8 mouse cellular contexts compared by ENCODE assay signal in the genomic region with DNA sequence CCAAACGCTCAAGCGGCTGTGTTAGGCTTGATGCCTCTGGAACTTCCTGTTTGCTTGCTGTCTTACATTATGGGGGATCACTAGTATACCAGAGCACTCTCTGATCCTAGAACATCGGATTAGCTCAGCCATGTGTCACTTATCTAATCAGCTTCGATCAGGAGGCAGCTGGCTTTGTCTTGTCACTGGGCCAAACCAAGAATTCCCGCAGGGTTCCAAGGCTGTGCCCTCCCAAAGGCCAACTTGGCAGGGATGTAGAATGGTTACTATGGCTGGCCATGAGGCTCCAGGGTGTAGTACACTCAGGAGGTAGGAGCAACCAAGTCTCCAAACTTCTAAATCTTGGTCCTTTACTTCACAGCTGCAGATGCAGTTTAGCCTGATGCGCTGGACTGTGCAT. TPM values are rescaled to one million over a fixed set of nuclear protein-coding genes. Genes with fewer than 3 reads are reported as not detected.
DNase-seq lines count a peak whose midpoint lies in the region; ATAC-seq and TF ChIP-seq lines count a peak whose summit lies in the region.

No protein-coding gene starts in this region.

- dilution Hi-C loops in CH12.LX (cut with MboI; ENCODE audit: extremely low pct_ligation_motif_present, extremely low pct_unique_long_range_greater_than_20kb, low sequenced_read_pairs), result no loop called here

- TF ChIP-seq EP300 in CH12.LX (IDR thresholded peaks at IDR 0.05; ENCODE audit: low read length), result no peak

- in situ Hi-C loops in CH12.LX (cut with MboI; ENCODE audit: low pct_ligation_motif_present, low pct_unique_long_range_greater_than_20kb, low sequenced_read_pairs), result no loop called here

- TF ChIP-seq POLR2A in CH12.LX (IDR thresholded peaks at IDR 0.05; ENCODE audit: low read depth, low read length), result no peak
- TF ChIP-seq POLR2A in cortical plate, adult 2 months (IDR thresholded peaks at IDR 0.05; ENCODE audit: extremely low read depth, insufficient read depth, low read length), result no peak

- H3K9me3 ChIP-seq in CH12.LX (replicated peaks; ENCODE audit: low read length), result peaks cover 5% of the 10 kb centered on the region
- H3K9me3 ChIP-seq in hindbrain, embryonic 11.5 days (ENCODE audit: control insufficient read depth, low read length), result no peaks in the 10 kb centered on the region
- H3K9me3 ChIP-seq in midbrain, embryonic 13.5 days, result no peaks in the 10 kb centered on the region

- ATAC-seq in hindbrain, embryonic 11.5 days (ENCODE audit: low FRiP score), result 0 out of 2 replicates have a peak, but pooled peaks have one; percentile 2
- ATAC-seq in midbrain, embryonic 13.5 days, result peak; percentile 1; the same call in 1 of the 2 replicates

- peak overlapping the region; percentile 98 for H3K27ac ChIP-seq in gastrocnemius, adult 2 months
- H3K27ac ChIP-seq in CH12.LX (ENCODE audit: insufficient read depth, low read depth), result peak overlapping the region; percentile 75
- peak overlapping the region; percentile 2; the same call in 1 of the 2 replicates for H3K27ac ChIP-seq in cortical plate, adult 2 months (ENCODE audit: insufficient read depth, low read length)
- peak overlapping the region; percentile 43 for H3K27ac ChIP-seq in hindbrain, embryonic 11.5 days (ENCODE audit: low read depth, low read length)
- H3K27ac ChIP-seq in midbrain, embryonic 13.5 days, result peak overlapping the region; percentile 89

- no peak for TF ChIP-seq RAD21 in CH12.LX (IDR thresholded peaks at IDR 0.05; ENCODE audit: low read depth, low read length)

- intact Hi-C loops in gastrocnemius, adult 2 months (cut with DNase I), result no loop called here

- DNase-seq in gastrocnemius, adult 2 months, result peak; percentile 43
- DNase-seq in gastrocnemius, postnatal 10 days, result no peak
- no peak for DNase-seq in CH12.LX (ENCODE audit: extremely low read depth)
- DNase-seq in hindbrain, embryonic 11.5 days (ENCODE audit: low spot score), result peak; percentile 44
- no peak for DNase-seq in layer of hippocampus, postnatal 10 days (ENCODE audit: low spot score in 2 of 2)
- no peak for DNase-seq in testis, postnatal 14 days (ENCODE audit: low spot score)

- H3K4me1 ChIP-seq in CH12.LX (ENCODE audit: control insufficient read depth in 1 of 2, insufficient read depth in 2 of 2), result peaks cover 7 to 27% of the 10 kb centered on the region in 2 experiments; a peak in 2 of 4 replicates
- peaks cover 2% of the 10 kb centered on the region; the same call in 1 of the 2 replicates for H3K4me1 ChIP-seq in cortical plate, adult 2 months (ENCODE audit: control insufficient read depth, insufficient read depth, low read length)
- H3K4me1 ChIP-seq in hindbrain, embryonic 11.5 days (replicated peaks; ENCODE audit: control insufficient read depth, insufficient read depth, low read length), result peaks cover 14% of the 10 kb centered on the region
- peaks cover 27% of the 10 kb centered on the region for H3K4me1 ChIP-seq in midbrain, embryonic 13.5 days (replicated peaks)

- peak overlapping the region; percentile 56; the same call in 1 of the 2 replicates for H3K9ac ChIP-seq in CH12.LX (ENCODE audit: insufficient read depth, low read depth)
- peak overlapping the region; percentile 69 for H3K9ac ChIP-seq in hindbrain, embryonic 11.5 days (ENCODE audit: low read depth, low read length)
- peak overlapping the region; percentile 87 for H3K9ac ChIP-seq in midbrain, embryonic 13.5 days (replicated peaks)

- peak overlapping the region; percentile 39 for H3K4me2 ChIP-seq in CH12.LX (ENCODE audit: insufficient read depth, low read depth, poor library complexity, severe bottlenecking)
- H3K4me2 ChIP-seq in hindbrain, embryonic 11.5 days (replicated peaks; ENCODE audit: low read depth, low read length), result peak overlapping the region; percentile 78
- H3K4me2 ChIP-seq in midbrain, embryonic 13.5 days (replicated peaks), result peak overlapping the region; percentile 95

- H3K27me3 ChIP-seq in CH12.LX (replicated peaks), result no peaks in the 10 kb centered on the region
- H3K27me3 ChIP-seq in hindbrain, embryonic 11.5 days (ENCODE audit: control insufficient read depth, insufficient read depth, low read length), result no peaks in the 10 kb centered on the region
- H3K27me3 ChIP-seq in midbrain, embryonic 13.5 days, result no peaks in the 10 kb centered on the region

- H3K4me3 ChIP-seq in gastrocnemius, adult 2 months, result peak overlapping the region; percentile 72
- peak overlapping the region; percentile 74 to 99 (median 80) for H3K4me3 ChIP-seq in CH12.LX (replicated peaks in 1 of 3; ENCODE audit: low read depth in 2 of 3, low read length in 2 of 3, poor library complexity in 1 of 3)
- peak overlapping the region; percentile 53 for H3K4me3 ChIP-seq in cortical plate, adult 2 months (ENCODE audit: insufficient read depth, low read length)
- H3K4me3 ChIP-seq in hindbrain, embryonic 11.5 days (ENCODE audit: low read depth, low read length), result peak overlapping the region; percentile 88
- H3K4me3 ChIP-seq in midbrain, embryonic 13.5 days (replicated peaks), result peak overlapping the region; percentile 74

- no peak for TF ChIP-seq CTCF in gastrocnemius, adult 2 months (IDR thresholded peaks at IDR 0.05)
- no peak for TF ChIP-seq CTCF in CH12.LX (conservative IDR thresholded peaks at IDR 0.05 in 1 of 2, IDR thresholded peaks at IDR 0.05 in 1 of 2; ENCODE audit: low read depth in 2 of 2, low read length in 2 of 2)
- no peak for TF ChIP-seq CTCF in cortical plate, adult 2 months (IDR thresholded peaks at IDR 0.05; ENCODE audit: extremely low read depth, insufficient read depth, low read length)

- peaks cover 26 to 50% of the 10 kb centered on the region in 2 experiments for H3K36me3 ChIP-seq in CH12.LX (replicated peaks in 1 of 2; ENCODE audit: control insufficient read depth in 1 of 2, insufficient read depth in 1 of 2, low read length in 1 of 2)
- H3K36me3 ChIP-seq in hindbrain, embryonic 11.5 days (ENCODE audit: control insufficient read depth, insufficient read depth, low read length), result peaks cover 14% of the 10 kb centered on the region
- H3K36me3 ChIP-seq in midbrain, embryonic 13.5 days, result peaks cover 21% of the 10 kb centered on the region

- H3K79me2 ChIP-seq in CH12.LX (replicated peaks; ENCODE audit: control insufficient read depth, extremely low read depth, insufficient read depth, poor library complexity, severe bottlenecking), result peaks cover 13% of the 10 kb centered on the region

- 54% methylated on average over 6 of the region's 6 CpGs for WGBS in hindbrain, embryonic 11.5 days
- 30% methylated on average over 6 of the region's 6 CpGs for WGBS in midbrain, embryonic 13.5 days

TF ChIP-seq in CH12.LX, 34 proteins besides CTCF, POLR2A, EP300 and RAD21:
- no peak for TF ChIP-seq ZKSCAN1 (IDR thresholded peaks at IDR 0.05; ENCODE audit: borderline replicate concordance, low read depth, low read length)

RNA-seq across cellular contexts. Expression of a gene that starts 1.0 kb away (rescaled TPM):
- 1 to 10 TPM in 1 of 2 experiments, under 1 TPM in 1; 0.78 to 1.5 TPM for total RNA-seq in gastrocnemius, adult 2 months (2021)
- 1 to 10 TPM; 5.8 to 8.1 TPM for total RNA-seq in gastrocnemius, postnatal 10 days (2021)
- total RNA-seq in CH12.LX (2012; rRNA removed) (50.0 and 53.7 TPM in 2 replicates), CH12.LX (2014; rRNA removed) (46.0 and 54.2 TPM in 2 replicates)
- 57.6 and 67.3 TPM in 2 replicates for polyA plus RNA-seq in CH12.LX (2012; ENCODE audit: insufficient read length, low read depth)
- 2.8 and 3.2 TPM in 2 replicates for polyA plus RNA-seq in cortical plate, adult 2 months (2012; rRNA removed)
- 19.8 and 21.3 TPM in 2 replicates for polyA plus RNA-seq in hindbrain, embryonic 11.5 days (2014; fragmentation: Nextera tagmentation; extraction: Ambion mirVana)
- 13.8 and 14.1 TPM in 2 replicates for polyA plus RNA-seq in midbrain, embryonic 13.5 days (2015; fragmentation: Nextera tagmentation; extraction: Ambion mirVana)
- total RNA-seq in layer of hippocampus, postnatal 10 days (2021), result 1 to 10 TPM; 3.0 to 5.0 TPM

RNA-seq across cellular contexts. Expression of a gene that starts 9.9 kb away (rescaled TPM):
- total RNA-seq in gastrocnemius, adult 2 months (2021), result 10 to 100 TPM; 40.5 to 44.8 TPM
- total RNA-seq in gastrocnemius, postnatal 10 days (2021), result 10 to 100 TPM; 41.4 to 45.2 TPM
- total RNA-seq in CH12.LX (2012; rRNA removed), result 524 and 653 TPM in 2 replicates
- 453 and 516 TPM in 2 replicates for total RNA-seq in CH12.LX (2014; rRNA removed)
- 543 and 561 TPM in 2 replicates for polyA plus RNA-seq in CH12.LX (2012; ENCODE audit: insufficient read length, low read depth)
- 60.1 and 61.0 TPM in 2 replicates for polyA plus RNA-seq in cortical plate, adult 2 months (2012; rRNA removed)
- polyA plus RNA-seq in hindbrain, embryonic 11.5 days (2014; fragmentation: Nextera tagmentation; extraction: Ambion mirVana), result 194 and 206 TPM in 2 replicates
- polyA plus RNA-seq in midbrain, embryonic 13.5 days (2015; fragmentation: Nextera tagmentation; extraction: Ambion mirVana), result 136 and 152 TPM in 2 replicates
- 10 to 100 TPM; 91.6 to 94.0 TPM for total RNA-seq in layer of hippocampus, postnatal 10 days (2021)

RNA-seq across cellular contexts. Expression of a gene that starts 15.6 kb away (rescaled TPM):
- total RNA-seq in gastrocnemius, adult 2 months (2021), result 10 to 100 TPM; 11.3 to 25.5 TPM
- total RNA-seq in gastrocnemius, postnatal 10 days (2021), result 10 to 100 TPM; 24.5 to 30.9 TPM
- 52.1 and 59.7 TPM in 2 replicates for total RNA-seq in CH12.LX (2012; rRNA removed)
- total RNA-seq in CH12.LX (2014; rRNA removed), result 15.1 and 21.1 TPM in 2 replicates
- polyA plus RNA-seq in CH12.LX (2012; ENCODE audit: insufficient read length, low read depth), result 26.5 and 41.6 TPM in 2 replicates
- polyA plus RNA-seq in cortical plate, adult 2 months (2012; rRNA removed), result 7.6 and 7.7 TPM in 2 replicates
- polyA plus RNA-seq in hindbrain, embryonic 11.5 days (2014; fragmentation: Nextera tagmentation; extraction: Ambion mirVana), result 5.2 and 5.3 TPM in 2 replicates
- 1.6 and 2.9 TPM in 2 replicates for polyA plus RNA-seq in midbrain, embryonic 13.5 days (2015; fragmentation: Nextera tagmentation; extraction: Ambion mirVana)
- 1 to 10 TPM; 8.2 to 8.9 TPM for total RNA-seq in layer of hippocampus, postnatal 10 days (2021)

RNA-seq across cellular contexts. Expression of a gene that starts 44.5 kb away (rescaled TPM):
- total RNA-seq in gastrocnemius, adult 2 months (2021), result 1 to 10 TPM; 1.0 to 1.1 TPM
- 1 to 10 TPM; 4.5 to 7.4 TPM for total RNA-seq in gastrocnemius, postnatal 10 days (2021)
- 19.8 and 25.6 TPM in 2 replicates for total RNA-seq in CH12.LX (2012; rRNA removed)
- 13.2 and 16.4 TPM in 2 replicates for total RNA-seq in CH12.LX (2014; rRNA removed)
- 23.5 and 25.6 TPM in 2 replicates for polyA plus RNA-seq in CH12.LX (2012; ENCODE audit: insufficient read length, low read depth)
- polyA plus RNA-seq in cortical plate, adult 2 months (2012; rRNA removed), result 7.2 and 8.8 TPM in 2 replicates
- 4.7 and 6.2 TPM in 2 replicates for polyA plus RNA-seq in hindbrain, embryonic 11.5 days (2014; fragmentation: Nextera tagmentation; extraction: Ambion mirVana)
- 3.9 and 4.7 TPM in 2 replicates for polyA plus RNA-seq in midbrain, embryonic 13.5 days (2015; fragmentation: Nextera tagmentation; extraction: Ambion mirVana)
- total RNA-seq in layer of hippocampus, postnatal 10 days (2021), result 10 to 100 TPM; 10.6 to 10.7 TPM

RNA-seq across cellular contexts. Expression of a gene that starts 44.7 kb away (rescaled TPM):
- total RNA-seq in gastrocnemius, adult 2 months (2021), result 10 to 100 TPM; 39.3 to 45.5 TPM
- total RNA-seq in gastrocnemius, postnatal 10 days (2021), result 10 to 100 TPM; 52.7 to 52.8 TPM
- total RNA-seq in CH12.LX (2012; rRNA removed) (64.2 and 67.0 TPM in 2 replicates), CH12.LX (2014; rRNA removed) (10.1 and 15.7 TPM in 2 replicates)
- polyA plus RNA-seq in CH12.LX (2012; ENCODE audit: insufficient read length, low read depth), result 36.0 and 38.8 TPM in 2 replicates
- polyA plus RNA-seq in cortical plate, adult 2 months (2012; rRNA removed), result 133 and 157 TPM in 2 replicates
- polyA plus RNA-seq in hindbrain, embryonic 11.5 days (2014; fragmentation: Nextera tagmentation; extraction: Ambion mirVana), result 48.3 and 60.2 TPM in 2 replicates
- polyA plus RNA-seq in midbrain, embryonic 13.5 days (2015; fragmentation: Nextera tagmentation; extraction: Ambion mirVana), result 98.5 and 102 TPM in 2 replicates
- 10 to 100 TPM; 75.6 to 79.9 TPM for total RNA-seq in layer of hippocampus, postnatal 10 days (2021)

Comparison
In these comparisons a context has a peak if more than half of its experiments do, and no peak if none do; other contexts are left out.
1. DNase-seq: peak in gastrocnemius, adult 2 months (single experiment) and hindbrain, embryonic 11.5 days (single experiment); none in gastrocnemius, postnatal 10 days (single experiment), CH12.LX (single experiment), layer of hippocampus, postnatal 10 days (0 of 2) and testis, postnatal 14 days (single experiment).
2. H3K27ac ChIP-seq: peak in every context shown above with its lines; median percentile 98 in gastrocnemius, adult 2 months; 89 in midbrain, embryonic 13.5 days; 75 in CH12.LX; 43 in hindbrain, embryonic 11.5 days; 2 in cortical plate, adult 2 months.
3. H3K4me2 ChIP-seq: peak in every context shown above with its lines; median percentile 95 in midbrain, embryonic 13.5 days; 78 in hindbrain, embryonic 11.5 days; 39 in CH12.LX.
4. RNA of a gene that starts 1.0 kb away (total RNA-seq): 46.0 to 54.2 TPM in CH12.LX; 5.8 to 8.1 TPM in gastrocnemius, postnatal 10 days, 3.0 to 5.0 TPM in layer of hippocampus, postnatal 10 days and 0.78 to 1.5 TPM in gastrocnemius, adult 2 months; every median in the first group is over 4 times any median in the second.
5. RNA of a gene that starts 9.9 kb away (total RNA-seq): 453 to 653 TPM in CH12.LX; 91.6 to 94.0 TPM in layer of hippocampus, postnatal 10 days, 41.4 to 45.2 TPM in gastrocnemius, postnatal 10 days and 40.5 to 44.8 TPM in gastrocnemius, adult 2 months; every median in the first group is over 4 times any median in the second.
6. Peak in every context shown above with its lines, with median percentiles within 50 percentile points of each other: H3K4me3 ChIP-seq and H3K9ac ChIP-seq.